Mouse (Mus musculus): Measurements from ENCODE around the gene Pef1. TPM values are rescaled to one million over a fixed set of nuclear protein-coding genes. Genes with fewer than 3 reads are reported as not detected.
A peak's percentile ranks its signal among the peaks of the same experiment; 100 is the strongest.

The Pef1 gene
- polyA plus RNA-seq, 1 experiment = 62.4 TPM

GRCm38 (mm10) chr4:130176156-130176720, 73.9 kb downstream of the Pef1 start:
- no peaks in the 10 kb centered on the region for H3K27me3 ChIP-seq (ENCODE audit: control insufficient read depth, insufficient read depth, insufficient read length)
- H3K79me2 ChIP-seq (ENCODE audit: control insufficient read depth, insufficient read depth) = no peaks in the 10 kb centered on the region
- no peaks in the 10 kb centered on the region for H3K36me3 ChIP-seq (ENCODE audit: control insufficient read depth, insufficient read depth)
- no peak overlapping the region for H3K4me3 ChIP-seq
- no peak overlapping the region for H3K4me2 ChIP-seq (ENCODE audit: low read depth)
- H3ac ChIP-seq (ENCODE audit: control insufficient read depth, insufficient read length) = no peak overlapping the region
- TF ChIP-seq MAX (IDR thresholded peaks at IDR 0.05; ENCODE audit: low read depth) (no peak), TCF3 (IDR thresholded peaks at IDR 0.05; ENCODE audit: insufficient read length, low read depth) (no peak), MYOG (IDR thresholded peaks at IDR 0.05; ENCODE audit: control insufficient read depth in 1 of 3, insufficient read depth in 1 of 3, insufficient read length in 2 of 3, low read depth in 2 of 3) (no peak), CEBPB (IDR thresholded peaks at IDR 0.05; ENCODE audit: insufficient read depth, poor library complexity, severe bottlenecking) (no peak), E2F4 (IDR thresholded peaks at IDR 0.05; ENCODE audit: insufficient read depth) (no peak), POLR2AphosphoS2 (IDR thresholded peaks at IDR 0.05; ENCODE audit: insufficient read length, low read depth) (no peak), USF1 (IDR thresholded peaks at IDR 0.05; ENCODE audit: low read depth) (no peak), POLR2A (IDR thresholded peaks at IDR 0.05; ENCODE audit: insufficient read length, low read depth) (no peak), SRF (IDR thresholded peaks at IDR 0.05; ENCODE audit: control insufficient read depth, insufficient read length, low read depth) (no peak), TCF12 (IDR thresholded peaks at IDR 0.05; ENCODE audit: insufficient read depth, poor library complexity, severe bottlenecking) (no peak), MYOD1 (IDR thresholded peaks at IDR 0.05; ENCODE audit: control insufficient read depth in 1 of 3, insufficient read length in 2 of 3, low read depth in 2 of 3) (no peak)

GRCm38 (mm10) chr4:130177087-130177486, 74.7 kb downstream of the Pef1 start:
- H3K79me2 ChIP-seq (ENCODE audit: control insufficient read depth, insufficient read depth) = no peaks in the 10 kb centered on the region
- H3K27me3 ChIP-seq (ENCODE audit: control insufficient read depth, insufficient read depth, insufficient read length) = no peaks in the 10 kb centered on the region
- peak overlapping the region; percentile 24 for H3K4me2 ChIP-seq (ENCODE audit: low read depth)
- H3K4me3 ChIP-seq = no peak overlapping the region
- no peaks in the 10 kb centered on the region for H3K36me3 ChIP-seq (ENCODE audit: control insufficient read depth, insufficient read depth)
- TF ChIP-seq MYOG (IDR thresholded peaks at IDR 0.05; ENCODE audit: control insufficient read depth in 1 of 3, insufficient read depth in 1 of 3, insufficient read length in 2 of 3, low read depth in 2 of 3) (no peak), POLR2A (IDR thresholded peaks at IDR 0.05; ENCODE audit: insufficient read length, low read depth) (no peak), CEBPB (IDR thresholded peaks at IDR 0.05; ENCODE audit: insufficient read depth, poor library complexity, severe bottlenecking) (no peak), MAX (IDR thresholded peaks at IDR 0.05; ENCODE audit: low read depth) (no peak), TCF3 (IDR thresholded peaks at IDR 0.05; ENCODE audit: insufficient read length, low read depth) (no peak), REST (IDR thresholded peaks at IDR 0.05; ENCODE audit: insufficient read depth, insufficient read length) (no peak), E2F4 (IDR thresholded peaks at IDR 0.05; ENCODE audit: insufficient read depth) (no peak), POLR2AphosphoS2 (IDR thresholded peaks at IDR 0.05; ENCODE audit: insufficient read length, low read depth) (no peak), USF1 (IDR thresholded peaks at IDR 0.05; ENCODE audit: low read depth) (no peak), SRF (IDR thresholded peaks at IDR 0.05; ENCODE audit: control insufficient read depth, insufficient read length, low read depth) (no peak), TCF12 (IDR thresholded peaks at IDR 0.05; ENCODE audit: insufficient read depth, poor library complexity, severe bottlenecking) (no peak), MYOD1 (IDR thresholded peaks at IDR 0.05; ENCODE audit: control insufficient read depth in 1 of 3, insufficient read length in 2 of 3, low read depth in 2 of 3) (no peak)
- H3ac ChIP-seq (ENCODE audit: control insufficient read depth, insufficient read length) = no peak overlapping the region

GRCm38 (mm10) chr4:130177536-130177935, 75.2 kb downstream of the Pef1 start:
- Histone ChIP-seq H3K4me3 (no peak overlapping the region), H3K27me3 (ENCODE audit: control insufficient read depth, insufficient read depth, insufficient read length) (no peaks in the 10 kb centered on the region), H3K4me2 (ENCODE audit: low read depth) (no peak overlapping the region), H3K36me3 (ENCODE audit: control insufficient read depth, insufficient read depth) (no peaks in the 10 kb centered on the region), H3K79me2 (ENCODE audit: control insufficient read depth, insufficient read depth) (no peaks in the 10 kb centered on the region), H3ac (ENCODE audit: control insufficient read depth, insufficient read length) (no peak overlapping the region)
- TF ChIP-seq USF1 (IDR thresholded peaks at IDR 0.05; ENCODE audit: low read depth) = no peak
- no peak for TF ChIP-seq POLR2AphosphoS2 (IDR thresholded peaks at IDR 0.05; ENCODE audit: insufficient read length, low read depth)
- no peak for TF ChIP-seq CEBPB (IDR thresholded peaks at IDR 0.05; ENCODE audit: insufficient read depth, poor library complexity, severe bottlenecking)
- TF ChIP-seq MYOD1 (IDR thresholded peaks at IDR 0.05; ENCODE audit: control insufficient read depth in 1 of 3, insufficient read length in 2 of 3, low read depth in 2 of 3) = no peak
- no peak for TF ChIP-seq TCF3 (IDR thresholded peaks at IDR 0.05; ENCODE audit: insufficient read length, low read depth)
- no peak for TF ChIP-seq REST (IDR thresholded peaks at IDR 0.05; ENCODE audit: insufficient read depth, insufficient read length)
- no peak for TF ChIP-seq SRF (IDR thresholded peaks at IDR 0.05; ENCODE audit: control insufficient read depth, insufficient read length, low read depth)
- TF ChIP-seq TCF12 (IDR thresholded peaks at IDR 0.05; ENCODE audit: insufficient read depth, poor library complexity, severe bottlenecking) = no peak
- no peak for TF ChIP-seq MAX (IDR thresholded peaks at IDR 0.05; ENCODE audit: low read depth)
- no peak for TF ChIP-seq E2F4 (IDR thresholded peaks at IDR 0.05; ENCODE audit: insufficient read depth)
- no peak for TF ChIP-seq MYOG (IDR thresholded peaks at IDR 0.05; ENCODE audit: control insufficient read depth in 1 of 3, insufficient read depth in 1 of 3, insufficient read length in 2 of 3, low read depth in 2 of 3)
- no peak for TF ChIP-seq POLR2A (IDR thresholded peaks at IDR 0.05; ENCODE audit: insufficient read length, low read depth)

Other genes starting within 250 kb of the Pef1 start
- gene Spocd1, start 173.3 kb upstream of the Pef1 start, polyA plus RNA-seq (2012; fragmentation: generic; extraction: Trizol) = not detected
- gene Adgrb2, start 117.7 kb upstream of the Pef1 start, polyA plus RNA-seq (2012; fragmentation: generic; extraction: Trizol) = 0.08 TPM
- 13.9 TPM for gene Col16a1, start 54.7 kb upstream of the Pef1 start, polyA plus RNA-seq (2012; fragmentation: generic; extraction: Trizol)
- gene Hcrtr1, start 36.8 kb downstream of the Pef1 start, polyA plus RNA-seq (2012; fragmentation: generic; extraction: Trizol) = not detected
- gene Tinagl1, start 72.6 kb downstream of the Pef1 start, polyA plus RNA-seq (2012; fragmentation: generic; extraction: Trizol) = 1.6 TPM
- gene Gm853, start 119.8 kb downstream of the Pef1 start, polyA plus RNA-seq (2012; fragmentation: generic; extraction: Trizol) = not detected
- gene Serinc2, start 176.6 kb downstream of the Pef1 start, polyA plus RNA-seq (2012; fragmentation: generic; extraction: Trizol) = 120 TPM
- 71.9 TPM for gene Fabp3, start 206.0 kb downstream of the Pef1 start, polyA plus RNA-seq (2012; fragmentation: generic; extraction: Trizol)
- 0.24 TPM for gene Gm10570, start 206.1 kb downstream of the Pef1 start, polyA plus RNA-seq (2012; fragmentation: generic; extraction: Trizol)

Data from myocyte (in vitro differentiated cells).